Mouse (Mus musculus) left cerebral cortex, postnatal 14 days (tissue): ENCODE measurements around the gene Clptm1. TPM values are rescaled to one million over a fixed set of nuclear protein-coding genes. Genes with fewer than 3 reads are reported as not detected.

ENCODE experiments used
- DNase-seq, 2 experiments: peaks; one replicate each; pipeline ENCODE4 v3.0.0; 2021 to 2022; ENCODE audit warnings: low spot score in 2 of 2, mixed read lengths in 1 of 2
- intact Hi-C: fragments of 180-260 bp; cut with DNase I; formaldehyde crosslinking; loops from one replicate; pipeline ENCODE4 v1.15.1; 2025
- total RNA-seq, 2 experiments: library from RNA; stranded (reverse); gene quantifications; 2 replicates each; pipeline ENCODE4 v1.2.3; 2021

Clptm1 gene
- total RNA-seq, 2 experiments from 2014 or later: 156 to 159 TPM

- intact Hi-C loops: no loop called here
Observed at GRCm38 (mm10) chr7:19673083-19673699, 8.4 kb upstream of the Clptm1 start.

DNA sequence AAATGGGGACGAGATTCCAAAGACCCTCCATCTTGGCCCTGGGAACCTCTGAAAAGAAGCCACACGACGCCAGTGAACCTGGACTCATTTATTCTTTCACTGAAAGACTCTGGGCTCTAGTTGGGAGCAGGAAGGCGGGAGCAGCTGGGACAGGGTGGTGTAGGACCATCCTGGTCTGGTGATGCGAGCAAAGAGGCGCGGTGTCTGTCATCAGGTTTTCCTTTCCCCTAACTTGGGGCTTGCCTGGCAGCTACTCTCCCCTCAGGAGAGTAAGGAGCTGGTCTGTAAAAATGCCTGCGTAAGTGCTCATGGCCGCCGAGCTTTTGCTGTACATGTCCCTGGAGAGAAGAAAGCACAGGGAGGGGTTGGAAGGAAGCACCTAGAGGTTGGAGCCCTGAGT, 6.7 kb upstream of the Clptm1 start:
- intact Hi-C loops: no loop called here
- DNase-seq: no peak

More at GRCm38 (mm10) chr7:19673083-19673699, 8.4 kb upstream of the Clptm1 start:
- DNase-seq: no peak

GRCm38 (mm10) chr7:19668947-19669721, 4.3 kb upstream of the Clptm1 start:
- DNase-seq: peak; percentile 96 to 98
- intact Hi-C loops: loop anchor here (2.0 kb wide), 1 partner anchor 32 kb away; no protein-coding TSS in a partner anchor

GRCm38 (mm10) chr7:19667434-19667833, 2.6 kb upstream of the Clptm1 start:
- no peak for DNase-seq
- intact Hi-C loops: no loop called here

DNA sequence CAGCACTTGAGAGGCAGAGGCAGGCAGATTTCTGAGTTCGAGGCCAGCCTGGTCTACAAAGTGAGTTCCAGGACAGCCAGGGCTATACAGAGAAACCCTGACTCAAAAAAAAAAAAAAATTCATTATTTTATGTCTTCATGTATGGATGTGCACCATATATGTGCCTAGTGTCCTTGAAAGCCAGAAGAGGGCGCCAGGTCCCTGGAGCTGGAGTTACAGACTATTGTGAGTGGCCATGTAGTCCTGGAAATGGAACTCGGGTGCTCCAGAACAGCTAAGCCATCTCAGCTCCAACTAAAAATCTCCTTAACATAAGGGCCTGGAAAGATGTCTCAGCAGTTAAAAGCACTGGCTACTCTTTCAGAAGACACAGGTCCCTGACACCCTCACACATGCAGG, 1.9 kb upstream of the Clptm1 start:
- DNase-seq: no peak
- intact Hi-C loops: no loop called here

DNA sequence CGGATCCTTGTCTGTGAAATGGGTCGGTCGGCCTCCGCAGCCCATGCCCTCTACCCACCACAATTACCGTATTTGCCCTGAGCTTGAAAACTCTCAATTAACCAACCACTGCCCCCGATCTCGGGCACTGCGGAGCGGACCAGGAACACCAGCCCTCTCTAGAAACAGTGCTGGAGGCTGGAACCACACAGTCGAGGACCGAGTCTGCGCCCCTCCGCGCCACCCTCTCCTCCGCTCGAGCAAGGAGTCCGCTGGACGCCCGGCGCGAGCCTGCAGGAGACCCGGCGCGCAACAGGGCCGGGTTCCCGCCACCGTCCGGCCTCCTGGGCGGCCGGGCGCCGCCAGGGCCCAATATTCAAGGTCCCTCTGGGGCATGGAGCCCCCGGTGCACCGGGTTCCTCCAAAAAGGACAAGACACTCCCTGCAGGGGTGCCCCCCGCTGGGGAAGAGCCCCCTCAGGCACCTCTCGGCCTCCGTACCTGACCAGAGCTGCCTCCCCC, 328 bp downstream of the Clptm1 start:
- DNase-seq: no peak
- intact Hi-C loops: no loop called here

- intact Hi-C loops: no loop called here
Observed at GRCm38 (mm10) chr7:19663940-19664339, 893 bp downstream of the Clptm1 start.

DNA sequence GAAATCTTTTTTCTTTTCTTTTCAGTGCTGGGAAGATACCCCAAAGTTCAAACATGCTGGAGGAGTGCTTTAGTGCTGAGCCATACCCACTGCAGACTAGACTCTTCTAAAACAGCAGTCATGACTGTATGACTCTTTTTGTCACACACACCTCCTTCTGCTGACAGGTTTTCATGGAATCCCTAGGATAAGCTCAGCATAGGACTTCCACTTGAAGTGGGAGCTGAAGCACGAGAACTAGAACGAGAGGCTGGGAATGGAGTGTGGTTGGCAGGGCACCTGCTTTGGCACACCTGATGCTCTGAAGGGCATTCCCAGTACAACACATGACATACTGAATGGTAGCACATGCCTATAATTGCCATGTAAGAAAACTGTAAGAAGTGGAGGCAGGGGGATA, 12.2 kb downstream of the Clptm1 start:
- intact Hi-C loops: no loop called here
- DNase-seq: no peak

More at GRCm38 (mm10) chr7:19663940-19664339, 893 bp downstream of the Clptm1 start:
- DNase-seq: no peak

DNA sequence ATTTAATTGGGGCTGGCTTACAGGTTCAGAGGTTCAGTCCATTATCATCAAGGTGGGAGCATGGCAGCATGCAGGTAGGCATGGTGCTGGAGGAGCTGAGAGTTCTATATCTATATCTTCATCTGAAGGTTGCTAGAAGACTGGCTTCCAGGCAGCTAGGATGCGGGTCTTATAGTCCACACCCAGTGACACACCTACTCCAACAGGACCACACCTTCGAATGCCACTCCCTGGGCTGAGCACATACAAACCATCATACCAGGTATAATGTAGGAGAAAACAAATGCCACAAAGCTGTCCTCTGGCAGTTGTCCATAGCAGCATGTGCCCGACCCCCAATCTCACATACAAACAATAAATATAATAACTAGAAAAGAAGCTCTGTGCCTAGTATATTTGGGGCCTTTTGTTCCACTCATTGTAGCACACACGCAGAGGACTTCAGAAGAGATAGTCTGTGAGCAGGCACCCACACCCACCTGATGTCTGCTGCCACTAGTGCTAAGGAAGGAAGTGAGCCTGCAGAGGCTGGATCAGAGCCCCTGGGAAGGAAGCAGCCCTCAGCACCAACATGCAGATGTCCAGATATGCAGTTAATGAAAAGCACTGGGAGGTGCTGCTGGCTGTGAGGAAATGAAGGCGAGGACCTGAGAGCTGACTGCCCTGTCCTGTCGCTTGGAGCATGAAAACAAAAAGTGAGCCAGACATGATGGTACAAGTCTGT, 13.6 kb downstream of the Clptm1 start:
- intact Hi-C loops: no loop called here
- no peak for DNase-seq

DNA sequence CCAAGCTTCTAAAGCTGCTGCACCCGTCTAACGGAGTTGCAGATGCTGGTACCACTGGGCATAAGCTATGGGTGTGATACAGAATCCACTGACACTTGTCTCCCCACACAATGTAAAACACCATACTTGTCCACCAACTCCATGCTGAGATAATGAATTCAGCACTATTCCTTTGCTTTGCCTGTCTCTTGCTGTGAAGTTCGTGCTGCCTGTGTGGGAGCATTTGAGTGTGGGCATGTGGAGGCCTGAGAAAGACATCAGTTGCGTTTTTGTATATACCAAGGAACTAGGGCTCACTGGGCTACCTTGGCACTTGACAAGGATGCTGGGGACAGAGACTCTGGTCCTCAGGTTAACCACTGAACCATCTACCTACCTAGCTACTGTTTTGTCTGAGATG, 23.6 kb downstream of the Clptm1 start:
- peak in 1 of 2 experiments; percentile 48 for DNase-seq
- intact Hi-C loops: no loop called here

DNA sequence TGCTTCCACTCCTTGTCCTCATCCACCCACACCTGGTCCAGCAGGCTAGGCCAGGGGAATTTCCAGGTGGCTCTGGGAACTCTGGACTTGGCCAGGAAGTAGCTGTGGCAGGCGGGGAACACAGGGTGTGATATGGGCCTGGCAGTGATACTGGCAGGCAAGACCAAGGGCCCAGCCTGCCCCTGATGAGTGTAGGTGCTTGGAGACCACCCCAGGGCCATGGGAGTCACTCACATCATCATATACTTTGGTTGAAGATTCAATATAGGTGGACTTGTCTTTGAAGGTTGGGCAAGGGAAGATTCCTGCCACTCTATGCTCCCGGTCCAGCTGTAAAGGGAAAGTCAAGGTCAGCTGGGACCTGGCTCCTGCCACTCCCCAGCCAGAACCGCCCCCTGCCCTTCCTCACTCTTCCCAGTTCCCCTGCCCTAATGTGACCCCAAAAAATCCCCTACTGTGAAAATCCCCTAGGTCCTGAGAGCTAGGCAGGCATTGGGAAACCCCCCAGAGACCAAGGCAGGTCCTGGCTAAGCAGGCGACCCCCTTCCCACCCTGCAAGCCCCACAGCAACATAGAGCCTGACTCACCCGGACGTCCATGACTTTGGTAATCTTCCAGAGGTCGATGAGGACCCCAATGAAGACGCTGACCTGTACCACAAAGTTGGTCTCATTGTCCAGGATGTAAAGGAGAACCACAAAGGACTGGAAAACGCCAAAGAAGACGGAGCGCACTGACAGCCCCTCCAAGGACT, 29.6 kb downstream of the Clptm1 start:
- intact Hi-C loops: no loop called here

DNA sequence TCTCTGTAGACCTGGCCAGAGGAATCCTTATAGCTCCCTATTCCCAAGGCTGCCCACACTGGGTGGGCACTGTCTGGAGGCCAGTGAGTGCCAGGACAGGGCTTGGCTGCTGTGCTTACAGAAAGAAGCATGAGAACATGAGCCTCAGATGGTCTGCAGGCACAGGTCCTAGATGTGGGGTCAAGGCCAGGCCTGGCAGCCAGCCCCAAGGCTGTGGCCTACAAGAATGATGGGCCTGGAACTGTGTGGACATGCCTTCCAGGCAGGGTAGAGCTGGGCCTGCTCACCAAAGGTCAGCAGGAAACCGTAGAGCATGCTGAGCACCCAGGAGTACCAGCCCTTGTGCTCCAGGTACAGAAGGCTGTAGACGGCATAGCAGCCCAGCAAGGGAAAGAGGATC, 30.2 kb downstream of the Clptm1 start:
- no peak for DNase-seq
- intact Hi-C loops: no loop called here

More for the DNA sequence above, 29.6 kb downstream of the Clptm1 start:
- DNase-seq: no peak

DNA sequence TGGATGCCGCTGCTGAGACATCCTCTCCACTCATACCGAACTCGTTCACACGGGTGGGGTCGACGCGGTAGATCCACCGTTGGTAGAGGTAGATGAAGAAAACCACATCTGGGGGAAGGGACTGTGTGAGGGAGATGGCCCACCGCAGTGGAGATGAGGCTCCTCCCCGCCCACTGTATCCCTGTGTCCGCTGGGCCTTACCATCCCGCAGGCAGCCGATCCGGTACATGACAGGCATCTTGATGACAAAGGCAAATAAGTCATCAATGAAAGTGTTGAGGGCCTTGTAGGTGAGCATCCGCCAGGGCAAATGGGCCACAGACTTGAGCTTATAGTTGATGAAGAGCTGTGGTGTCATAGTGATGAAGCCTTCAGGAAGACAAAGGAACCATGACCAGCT, 31.0 kb downstream of the Clptm1 start:
- no peak for DNase-seq

DNA sequence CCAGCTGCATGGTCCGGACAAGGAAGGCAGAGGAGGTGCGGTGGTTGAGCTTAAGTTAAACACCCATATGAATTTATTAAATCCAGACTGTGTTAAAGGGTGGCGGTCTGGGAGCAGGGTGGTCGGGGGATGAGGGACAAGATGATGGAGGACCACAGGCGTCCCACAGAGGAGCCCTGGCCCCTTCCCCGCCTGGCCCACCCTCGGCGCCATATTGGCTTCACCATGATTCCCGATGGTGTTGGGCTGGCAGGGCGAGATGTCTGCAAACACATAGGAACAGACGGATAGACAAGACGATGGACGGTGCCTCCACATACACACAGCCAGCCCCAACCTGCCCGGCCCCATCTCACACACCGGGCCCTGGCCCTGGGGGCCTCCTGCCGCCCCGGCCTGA, 31.6 kb downstream of the Clptm1 start:
- intact Hi-C loops: no loop called here
- no peak for DNase-seq

More for the DNA sequence above, 31.0 kb downstream of the Clptm1 start:
- intact Hi-C loops: no loop called here

- intact Hi-C loops: no loop called here
- DNase-seq: no peak
Observed at GRCm38 (mm10) chr7:19632720-19633119, 32.1 kb downstream of the Clptm1 start.

- intact Hi-C loops: no loop called here
- no peak for DNase-seq
Observed at GRCm38 (mm10) chr7:19632275-19632674, 32.6 kb downstream of the Clptm1 start.

- peak; percentile 91 for DNase-seq
- intact Hi-C loops: no loop called here
Observed at GRCm38 (mm10) chr7:19629361-19629734, 35.5 kb downstream of the Clptm1 start, which contains the start of gene Relb. Gene Relb (minus strand): TSS chr7:19629438.

- DNase-seq: peak; percentile 87 to 91
- intact Hi-C loops: no loop called here
Observed at GRCm38 (mm10) chr7:19628536-19629360, 36.1 kb downstream of the Clptm1 start.

DNA sequence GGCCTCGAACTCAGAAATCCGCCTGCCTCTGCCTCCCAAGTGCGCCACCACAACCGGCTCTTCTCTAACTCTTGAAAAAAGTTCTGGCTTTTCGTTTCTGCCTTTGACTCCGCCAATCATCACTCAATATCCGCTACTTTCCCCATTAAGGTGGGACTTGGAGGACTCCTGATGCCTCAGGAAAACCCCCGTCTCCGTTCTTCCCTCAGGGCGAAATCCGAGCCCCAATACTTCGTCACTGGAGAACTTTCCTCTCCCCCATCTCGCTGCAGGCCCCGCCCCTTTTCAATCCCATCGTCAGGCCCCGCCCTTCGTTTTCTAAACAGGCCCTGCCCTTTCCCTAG, 36.7 kb downstream of the Clptm1 start:
- DNase-seq: no peak
- intact Hi-C loops: no loop called here
